Mouse (Mus musculus) E14TG2a.4 (cell line): Measurements from ENCODE around the gene Nasp.

ENCODE experiments used
- H3K27me3 ChIP-seq: 2 replicates; pipeline ENCODE4 v1.6.1; 2014; ENCODE audit warnings: low read length, control low read depth; ENCODE audit not compliant: insufficient read depth
- H3K36me3 ChIP-seq: 2 replicates; pipeline ENCODE4 v1.6.1; 2014; ENCODE audit warnings: low read length, control low read depth; ENCODE audit not compliant: insufficient read depth
- H3K4me1 ChIP-seq: replicated peaks from 2 replicates; pipeline ENCODE4 v1.6.1; 2014; ENCODE audit warnings: low read depth, low read length, control low read depth
- H3K4me3 ChIP-seq: replicated peaks from 2 replicates; pipeline ENCODE4 v1.5.1; 2014; ENCODE audit warnings: mild to moderate bottlenecking, low read length
- H3K9me3 ChIP-seq: 2 replicates; pipeline ENCODE4 v1.6.1; 2014; ENCODE audit warnings: low read length, control low read depth
- CTCF ChIP-seq: conservative IDR thresholded peaks from 2 replicates; pipeline ENCODE4 v1.5.1; 2014; ENCODE audit warnings: low read length
- NANOG ChIP-seq: IDR thresholded peaks from 2 replicates; pipeline ENCODE4 v1.6.1; 2014; ENCODE audit warnings: borderline replicate concordance, low read length, mixed read lengths
- POU5F1 ChIP-seq: IDR thresholded peaks from 2 replicates; pipeline ENCODE4 v1.6.1; 2014; ENCODE audit warnings: low read length, borderline replicate concordance

Nasp gene

DNA sequence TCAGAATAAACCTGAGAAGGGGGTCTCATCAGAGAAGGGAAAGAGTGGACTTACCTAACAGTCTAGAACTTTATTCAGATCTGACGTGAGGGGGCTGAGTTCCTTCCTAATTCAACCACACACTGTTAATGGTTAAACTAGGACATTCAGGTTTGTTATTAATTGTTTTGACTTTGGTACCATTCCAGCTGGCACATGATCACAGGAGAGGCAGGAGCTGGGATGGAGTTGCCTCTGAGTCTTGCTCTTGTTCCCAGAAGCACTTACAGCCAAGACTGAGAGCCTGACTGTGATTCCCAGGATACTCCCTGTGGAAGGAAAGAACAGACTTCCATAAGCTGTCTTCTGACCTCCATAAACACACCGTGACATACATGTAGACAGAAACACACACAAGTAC is 31.7 kb upstream of the Nasp start:
- no peaks in the 10 kb centered on the region for H3K9me3 ChIP-seq
- TF ChIP-seq NANOG: no peak
- H3K36me3 ChIP-seq: no peaks in the 10 kb centered on the region
- no peak overlapping the region for H3K4me3 ChIP-seq
- peaks cover 59% of the 10 kb centered on the region for H3K4me1 ChIP-seq
- H3K27me3 ChIP-seq: no peaks in the 10 kb centered on the region

DNA sequence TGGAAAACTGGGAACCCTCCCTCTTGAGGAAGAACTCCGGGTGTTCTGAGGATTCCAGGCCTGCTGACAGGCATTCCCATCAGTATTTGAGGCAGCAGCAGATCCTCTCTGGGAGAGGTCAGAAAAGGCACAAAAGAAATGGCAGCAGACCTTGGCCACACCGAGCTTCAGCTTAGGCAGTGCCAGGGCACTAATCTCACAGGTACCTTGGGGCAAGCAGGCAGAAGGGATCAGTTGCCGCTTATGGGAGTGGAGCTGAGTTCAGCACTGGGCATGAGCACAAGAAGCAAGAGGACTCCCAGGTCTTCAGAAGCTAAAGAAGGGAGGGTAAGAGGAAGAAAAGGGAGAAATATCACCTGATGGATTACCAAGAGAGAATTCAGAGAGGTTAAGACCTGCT is 30.2 kb upstream of the Nasp start:
- TF ChIP-seq CTCF (no peak), NANOG (no peak), POU5F1 (no peak)
- Histone ChIP-seq H3K4me1 (peaks cover 59% of the 10 kb centered on the region), H3K9me3 (no peaks in the 10 kb centered on the region), H3K36me3 (no peaks in the 10 kb centered on the region), H3K27me3 (no peaks in the 10 kb centered on the region), H3K4me3 (no peak overlapping the region)

DNA sequence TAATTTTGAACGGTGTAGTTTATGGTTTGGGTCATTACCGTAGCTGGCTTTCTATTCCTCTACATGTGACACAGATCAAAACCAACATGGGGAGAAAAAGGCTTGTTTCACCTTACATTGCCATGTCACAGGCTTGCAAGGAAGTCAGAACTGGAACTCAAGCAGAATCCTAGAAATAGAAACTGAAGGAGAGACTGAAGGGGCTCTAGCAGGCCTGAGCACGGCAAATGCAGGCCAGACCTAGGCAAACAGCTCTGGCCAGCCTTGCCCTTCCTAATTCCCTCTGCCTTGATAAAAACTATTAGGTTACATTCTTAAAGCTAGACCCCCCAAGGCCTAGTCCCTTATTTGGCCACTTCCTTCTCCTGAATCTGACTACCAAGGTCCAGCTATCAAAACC is 27.9 kb upstream of the Nasp start:
- Histone ChIP-seq H3K36me3 (no peaks in the 10 kb centered on the region), H3K4me3 (no peak overlapping the region), H3K4me1 (peaks cover 61% of the 10 kb centered on the region), H3K27me3 (no peaks in the 10 kb centered on the region), H3K9me3 (no peaks in the 10 kb centered on the region)
- no peak for TF ChIP-seq NANOG
- no peak for TF ChIP-seq CTCF
- no peak for TF ChIP-seq POU5F1

DNA sequence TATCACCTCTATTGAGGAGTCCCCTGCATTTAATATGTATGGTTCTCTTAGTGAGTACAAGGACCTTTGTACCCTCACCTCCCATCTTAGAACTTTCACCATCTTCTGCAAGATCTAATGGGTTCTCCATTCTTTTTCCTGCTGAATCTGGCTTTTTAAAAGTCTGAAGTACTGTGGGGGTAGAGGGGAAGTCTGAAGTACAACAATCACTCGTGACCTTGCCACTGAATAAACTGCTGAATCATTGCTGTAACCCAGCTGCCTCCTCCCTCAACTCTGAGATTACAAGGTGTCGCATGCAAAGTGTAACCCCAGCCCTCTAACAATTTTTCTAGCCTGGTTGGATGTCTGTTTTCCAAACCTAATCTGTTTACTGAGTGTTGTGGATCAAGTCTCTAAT is 27.4 kb upstream of the Nasp start:
- Histone ChIP-seq H3K36me3 (peaks cover under 1% of the 10 kb centered on the region), H3K4me3 (no peak overlapping the region)
- no peak for TF ChIP-seq POU5F1
- TF ChIP-seq CTCF: no peak
- TF ChIP-seq NANOG: no peak

DNA sequence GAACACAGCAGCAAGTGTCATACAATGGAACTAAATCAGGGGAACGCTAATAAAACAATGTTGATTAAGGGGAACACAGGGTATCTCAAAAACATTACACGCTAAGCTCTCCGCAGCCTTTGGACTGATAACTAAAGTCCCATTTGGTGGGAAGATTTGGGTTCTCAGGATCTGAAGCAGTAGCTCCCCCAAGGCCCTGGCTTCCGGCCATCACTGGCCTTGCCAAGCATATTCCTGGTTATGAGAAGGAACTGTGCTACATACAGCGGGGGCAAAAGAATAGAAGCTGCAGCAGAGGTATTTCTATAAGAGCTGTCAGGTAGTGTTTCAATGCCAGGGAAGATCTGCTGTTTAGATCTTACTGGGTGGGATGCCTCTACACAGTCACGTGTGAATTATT is 25.5 kb upstream of the Nasp start:
- no peak overlapping the region for H3K4me3 ChIP-seq
- H3K36me3 ChIP-seq: peaks cover 19% of the 10 kb centered on the region
- peaks cover 67% of the 10 kb centered on the region for H3K4me1 ChIP-seq
- no peaks in the 10 kb centered on the region for H3K9me3 ChIP-seq
- no peaks in the 10 kb centered on the region for H3K27me3 ChIP-seq
- no peak for TF ChIP-seq NANOG
- no peak for TF ChIP-seq CTCF
- no peak for TF ChIP-seq POU5F1

More for the DNA sequence above, 27.4 kb upstream of the Nasp start:
- H3K27me3 ChIP-seq: no peaks in the 10 kb centered on the region
- H3K9me3 ChIP-seq: no peaks in the 10 kb centered on the region
- peaks cover 62% of the 10 kb centered on the region for H3K4me1 ChIP-seq

DNA sequence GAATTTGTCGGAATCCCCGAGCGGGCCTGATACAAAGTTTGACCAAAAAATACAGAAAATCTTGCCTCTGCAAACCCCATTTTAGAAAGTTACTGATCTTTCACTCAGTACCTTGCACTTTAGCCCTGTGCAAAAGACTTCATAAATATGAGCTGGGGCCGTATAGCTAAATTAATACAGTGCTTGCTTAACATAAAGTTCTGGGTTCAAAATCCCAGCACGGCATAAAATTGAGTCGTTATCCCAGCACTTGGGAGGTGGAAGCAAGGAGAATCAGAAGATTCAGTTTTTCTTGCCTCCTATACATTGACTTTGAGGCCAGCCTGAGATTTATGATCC is 24.0 kb upstream of the Nasp start:
- Histone ChIP-seq H3K27me3 (no peaks in the 10 kb centered on the region), H3K4me3 (peak overlapping the region; percentile 95), H3K36me3 (peaks cover 34% of the 10 kb centered on the region), H3K9me3 (no peaks in the 10 kb centered on the region), H3K4me1 (peaks cover 68% of the 10 kb centered on the region)
- TF ChIP-seq CTCF: no peak
- no peak for TF ChIP-seq NANOG
- no peak for TF ChIP-seq POU5F1

DNA sequence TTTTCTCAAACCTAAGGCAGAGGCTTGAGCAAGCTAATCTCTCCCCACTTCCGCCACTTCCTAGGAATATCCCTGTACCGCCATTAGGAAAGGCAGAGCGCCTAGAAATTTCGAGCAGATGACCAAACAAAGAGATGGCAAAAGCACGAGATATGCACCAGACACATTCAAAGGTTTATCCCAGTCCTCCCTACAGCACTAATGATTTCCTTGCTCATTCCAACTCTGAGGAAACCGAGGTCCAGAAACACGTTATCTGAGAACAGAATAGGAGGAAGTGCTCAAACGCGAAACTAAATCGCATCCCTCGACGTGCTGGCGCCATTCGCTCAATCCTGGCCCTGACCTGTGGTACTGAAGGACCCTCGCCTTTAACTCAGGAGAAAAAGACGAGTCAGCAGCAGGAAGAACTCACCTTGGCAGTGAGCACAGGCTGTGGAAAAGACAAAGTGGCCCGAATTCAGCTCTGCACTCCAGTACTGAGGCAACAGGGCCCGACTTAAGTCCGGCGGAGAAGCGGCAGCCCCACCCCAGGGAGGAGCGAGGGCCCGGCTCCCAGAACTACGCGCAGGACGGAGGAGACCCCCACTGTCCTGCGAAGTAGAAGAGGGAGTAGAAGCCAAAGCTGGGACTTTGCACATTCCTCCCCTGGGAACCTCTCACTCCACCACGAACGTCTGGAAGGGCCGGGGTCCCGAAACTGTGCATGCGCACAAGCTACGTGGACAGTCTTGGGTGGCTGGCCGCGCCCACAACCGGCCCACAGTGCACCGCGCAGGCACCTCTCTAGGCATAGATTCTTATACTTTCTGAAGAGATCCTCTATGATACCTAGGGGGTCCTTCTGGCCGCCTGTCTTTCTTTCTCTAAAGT is 23.4 kb upstream of the Nasp start, which contains the start of gene Akr1a1:
TSS of gene Akr1a1 (minus strand) at position 757 of the 873 bp plus-strand sequence.
- Histone ChIP-seq H3K4me3 (peak within 1 kb of the TSS; percentile 95), H3K4me1 (peaks cover 68% of the 10 kb centered on the region), H3K27me3 (no peaks in the 10 kb centered on the region), H3K9me3 (no peaks in the 10 kb centered on the region), H3K36me3 (peaks cover 40% of the 10 kb centered on the region)
- no peak for TF ChIP-seq NANOG
- TF ChIP-seq CTCF: no peak
- TF ChIP-seq POU5F1: no peak

DNA sequence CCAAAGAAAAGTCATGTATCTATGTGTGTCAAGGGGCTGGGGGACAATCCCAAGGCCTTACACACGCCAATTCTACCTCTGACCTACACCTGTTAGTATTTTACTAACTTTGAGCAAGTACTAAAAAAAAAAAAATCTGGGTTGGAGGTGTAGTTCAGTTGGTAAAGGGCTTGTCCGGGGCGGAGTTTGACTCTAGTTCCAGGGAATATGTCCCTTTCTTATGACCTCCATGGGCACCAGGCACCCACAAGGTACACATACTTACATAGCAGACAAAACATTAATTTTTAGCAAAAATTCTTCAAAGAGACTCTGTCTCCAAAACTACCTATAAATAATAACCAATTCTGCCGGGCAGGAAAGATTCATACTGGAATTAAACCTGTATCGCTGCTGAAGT is 22.6 kb upstream of the Nasp start:
- H3K36me3 ChIP-seq: peaks cover 48% of the 10 kb centered on the region
- no peaks in the 10 kb centered on the region for H3K27me3 ChIP-seq
- no peaks in the 10 kb centered on the region for H3K9me3 ChIP-seq
- peak overlapping the region; percentile 95 for H3K4me3 ChIP-seq
- TF ChIP-seq POU5F1 (no peak), CTCF (no peak), NANOG (no peak)
- peaks cover 68% of the 10 kb centered on the region for H3K4me1 ChIP-seq

DNA sequence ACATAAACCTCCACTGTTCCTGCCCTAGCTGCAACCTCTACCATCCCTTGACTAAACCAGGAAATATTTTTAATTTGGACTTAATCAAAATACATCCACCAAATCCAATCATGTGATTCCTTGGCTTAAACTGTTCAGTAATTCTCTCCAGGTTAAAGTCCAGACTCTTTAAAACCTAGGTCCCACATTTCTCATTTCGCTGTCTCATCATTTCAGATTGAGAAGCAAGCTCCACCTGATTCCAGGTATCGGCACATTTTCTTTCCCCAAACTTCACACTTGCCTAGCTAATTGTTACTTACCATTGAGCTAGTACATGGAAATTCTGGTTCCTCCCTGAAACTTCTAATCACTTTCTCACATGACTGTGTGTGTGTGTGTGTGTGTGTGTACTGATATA is 21.7 kb upstream of the Nasp start:
- Histone ChIP-seq H3K4me3 (peak overlapping the region; percentile 95), H3K9me3 (no peaks in the 10 kb centered on the region), H3K36me3 (peaks cover 58% of the 10 kb centered on the region), H3K27me3 (no peaks in the 10 kb centered on the region), H3K4me1 (peaks cover 69% of the 10 kb centered on the region)
- TF ChIP-seq NANOG (no peak), CTCF (no peak), POU5F1 (no peak)
